Mouse (Mus musculus): Measurements from ENCODE around the gene Ica1. TPM values are rescaled to one million over a fixed set of nuclear protein-coding genes. Genes with fewer than 3 reads are reported as not detected.
A peak's percentile ranks its signal among the peaks of the same experiment; 100 is the strongest.

The Ica1 gene
- polyA plus RNA-seq, 1 experiment from 2014 or later: 14.8 TPM

DNA sequence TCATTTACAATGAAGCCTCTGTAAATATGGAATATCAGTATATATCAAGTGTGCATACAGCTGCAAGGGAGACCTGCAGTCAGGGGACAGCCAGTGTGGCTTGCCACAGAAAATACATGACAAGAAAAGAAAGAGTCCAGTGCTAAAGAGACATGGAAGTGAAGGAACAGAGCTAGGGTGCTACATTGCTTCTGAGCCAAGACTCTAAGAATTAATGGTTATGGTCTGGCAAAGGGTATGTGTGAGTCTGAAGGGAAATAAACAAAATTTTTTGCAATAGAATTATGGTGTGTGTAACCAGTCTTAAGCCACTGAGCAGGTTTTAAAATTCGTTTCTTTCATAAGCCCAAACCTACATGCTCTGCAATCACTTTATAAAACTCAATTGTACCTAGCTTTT, 13.2 kb downstream of the Ica1 start:
- Histone ChIP-seq H3K9me3 (no peaks in the 10 kb centered on the region), H3K4me3 (no peak overlapping the region), H3K27ac (no peak overlapping the region), H3K36me3 (no peaks in the 10 kb centered on the region), H3K4me1 (replicated peaks) (no peaks in the 10 kb centered on the region), H3K27me3 (ENCODE audit: insufficient read depth, poor library complexity, severe bottlenecking) (no peaks in the 10 kb centered on the region)
- WGBS: 78% methylated on average over 1 of the region's 1 CpGs
- DNase-seq (ENCODE audit: low spot score): no peak

DNA sequence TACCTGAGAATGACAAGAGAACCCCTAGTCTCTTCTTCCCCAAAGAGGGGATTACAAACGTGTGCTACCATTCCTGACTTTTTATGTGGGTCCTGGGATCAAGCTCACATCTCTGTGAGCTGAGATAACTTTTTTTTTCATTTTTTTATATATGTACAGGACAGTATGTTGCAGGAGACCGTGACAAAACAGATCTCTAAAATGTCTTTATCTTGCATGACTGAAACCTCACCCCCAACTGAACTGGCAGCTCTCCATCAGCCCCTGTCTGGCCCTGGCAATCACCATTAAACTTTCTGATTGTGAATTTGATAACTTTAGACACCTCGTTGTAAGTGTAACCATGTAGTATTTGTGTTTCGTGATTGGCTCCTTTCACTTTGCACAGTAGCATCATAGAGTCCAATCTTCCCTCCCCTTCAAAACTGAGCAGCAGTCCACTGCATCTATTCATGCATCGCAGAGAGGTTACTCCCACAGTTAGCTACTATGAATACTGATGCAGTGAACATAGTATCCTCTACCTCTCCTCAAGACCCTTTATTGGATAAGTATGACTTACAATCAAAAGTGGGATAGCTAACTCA, 17.5 kb downstream of the Ica1 start:
- H3K27ac ChIP-seq: no peak overlapping the region
- WGBS: 83% methylated on average over 5 of the region's 5 CpGs
- no peak for DNase-seq (ENCODE audit: low spot score)
- H3K36me3 ChIP-seq: no peaks in the 10 kb centered on the region
- no peak overlapping the region for H3K4me3 ChIP-seq
- H3K4me1 ChIP-seq (replicated peaks): no peaks in the 10 kb centered on the region
- no peaks in the 10 kb centered on the region for H3K27me3 ChIP-seq (ENCODE audit: insufficient read depth, poor library complexity, severe bottlenecking)
- H3K9me3 ChIP-seq: no peaks in the 10 kb centered on the region

DNA sequence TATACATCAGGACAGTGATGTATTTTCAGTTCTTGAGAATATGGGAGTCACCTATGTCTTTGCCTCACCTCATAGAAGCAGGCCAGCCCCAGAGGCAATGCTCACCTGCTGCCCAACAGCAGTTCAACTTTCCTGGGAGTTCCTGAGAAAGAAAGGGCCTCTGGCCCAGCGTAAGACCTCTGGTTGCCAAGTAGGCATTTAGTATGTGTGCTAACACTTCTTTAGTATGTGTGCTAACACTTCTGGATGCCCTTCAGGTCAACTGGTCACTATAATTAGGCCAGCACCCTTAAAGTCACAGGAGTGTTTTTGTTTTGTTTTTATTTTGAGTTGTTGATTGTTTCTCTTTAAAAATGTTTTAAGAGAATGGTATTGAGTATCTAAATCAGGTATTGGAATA, 18.4 kb downstream of the Ica1 start:
- WGBS: 91% methylated on average over 1 of the region's 1 CpGs
- no peak overlapping the region for H3K27ac ChIP-seq
- DNase-seq (ENCODE audit: low spot score): no peak
- no peaks in the 10 kb centered on the region for H3K27me3 ChIP-seq (ENCODE audit: insufficient read depth, poor library complexity, severe bottlenecking)
- no peak overlapping the region for H3K4me3 ChIP-seq
- H3K36me3 ChIP-seq: no peaks in the 10 kb centered on the region
- no peaks in the 10 kb centered on the region for H3K4me1 ChIP-seq (replicated peaks)
- no peaks in the 10 kb centered on the region for H3K9me3 ChIP-seq

GRCm38 (mm10) chr6:8755760-8756276, 22.5 kb downstream of the Ica1 start:
- Histone ChIP-seq H3K27me3 (ENCODE audit: insufficient read depth, poor library complexity, severe bottlenecking) (no peaks in the 10 kb centered on the region), H3K36me3 (no peaks in the 10 kb centered on the region), H3K4me3 (no peak overlapping the region), H3K9me3 (no peaks in the 10 kb centered on the region), H3K27ac (no peak overlapping the region), H3K4me1 (replicated peaks) (no peaks in the 10 kb centered on the region)
- DNase-seq (ENCODE audit: low spot score): no peak
- 78% methylated on average over 8 of the region's 8 CpGs for whole genome bisulfite sequencing

- H3K4me3 ChIP-seq: no peak overlapping the region
Measured at GRCm38 (mm10) chr6:8754486-8754885, 23.8 kb downstream of the Ica1 start.

GRCm38 (mm10) chr6:8753723-8754036, 24.6 kb downstream of the Ica1 start:
- no peaks in the 10 kb centered on the region for H3K27me3 ChIP-seq (ENCODE audit: insufficient read depth, poor library complexity, severe bottlenecking)
- no peak overlapping the region for H3K27ac ChIP-seq
- WGBS: 63% methylated on average over 2 of the region's 2 CpGs
- no peak overlapping the region for H3K4me3 ChIP-seq
- DNase-seq (ENCODE audit: low spot score): no peak
- no peaks in the 10 kb centered on the region for H3K36me3 ChIP-seq
- H3K9me3 ChIP-seq: no peaks in the 10 kb centered on the region
- H3K4me1 ChIP-seq (replicated peaks): no peaks in the 10 kb centered on the region

More at GRCm38 (mm10) chr6:8754486-8754885, 23.8 kb downstream of the Ica1 start:
- no peaks in the 10 kb centered on the region for H3K36me3 ChIP-seq
- no peaks in the 10 kb centered on the region for H3K4me1 ChIP-seq (replicated peaks)
- H3K9me3 ChIP-seq: no peaks in the 10 kb centered on the region
- WGBS: 94% methylated on average over 5 of the region's 5 CpGs
- no peaks in the 10 kb centered on the region for H3K27me3 ChIP-seq (ENCODE audit: insufficient read depth, poor library complexity, severe bottlenecking)
- H3K27ac ChIP-seq: no peak overlapping the region
- DNase-seq (ENCODE audit: low spot score): no peak

GRCm38 (mm10) chr6:8752984-8753722, 25.1 kb downstream of the Ica1 start:
- Histone ChIP-seq H3K9me3 (no peaks in the 10 kb centered on the region), H3K27ac (no peak overlapping the region), H3K27me3 (ENCODE audit: insufficient read depth, poor library complexity, severe bottlenecking) (no peaks in the 10 kb centered on the region), H3K36me3 (no peaks in the 10 kb centered on the region), H3K4me3 (no peak overlapping the region), H3K4me1 (replicated peaks) (no peaks in the 10 kb centered on the region)
- no peak for DNase-seq (ENCODE audit: low spot score)
- WGBS: 89% methylated on average over 6 of the region's 6 CpGs

DNA sequence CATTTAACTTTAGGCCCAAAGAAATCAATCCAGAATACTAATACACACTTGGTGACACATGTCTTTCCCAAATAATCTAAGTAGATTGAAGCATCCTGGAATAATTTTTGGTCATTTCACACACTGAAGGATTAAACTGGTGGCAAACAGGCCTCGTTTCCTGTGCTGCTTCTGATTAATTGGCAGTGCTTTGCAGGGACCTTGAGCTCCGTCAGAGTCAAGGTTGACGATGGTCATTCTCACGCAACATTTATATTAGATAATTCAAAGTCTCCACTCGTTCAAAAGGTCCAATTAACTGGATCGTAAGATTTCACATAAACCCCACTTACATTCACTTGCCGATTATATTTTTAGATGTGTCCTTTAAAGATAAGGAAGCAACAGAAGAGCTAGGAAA, 33.4 kb downstream of the Ica1 start:
- DNase-seq (ENCODE audit: low spot score): no peak
- Histone ChIP-seq H3K4me1 (replicated peaks) (peaks cover 13% of the 10 kb centered on the region), H3K4me3 (no peak overlapping the region), H3K36me3 (no peaks in the 10 kb centered on the region), H3K9me3 (no peaks in the 10 kb centered on the region), H3K27ac (no peak overlapping the region), H3K27me3 (ENCODE audit: insufficient read depth, poor library complexity, severe bottlenecking) (no peaks in the 10 kb centered on the region)
- WGBS: 91% methylated on average over 7 of the region's 7 CpGs

GRCm38 (mm10) chr6:8744273-8744785, 34.0 kb downstream of the Ica1 start:
- Histone ChIP-seq H3K9me3 (no peaks in the 10 kb centered on the region), H3K4me3 (no peak overlapping the region), H3K27me3 (ENCODE audit: insufficient read depth, poor library complexity, severe bottlenecking) (no peaks in the 10 kb centered on the region), H3K27ac (no peak overlapping the region), H3K4me1 (replicated peaks) (peaks cover 13% of the 10 kb centered on the region), H3K36me3 (no peaks in the 10 kb centered on the region)
- WGBS: 90% methylated on average over 4 of the region's 4 CpGs
- DNase-seq (ENCODE audit: low spot score): no peak

DNA sequence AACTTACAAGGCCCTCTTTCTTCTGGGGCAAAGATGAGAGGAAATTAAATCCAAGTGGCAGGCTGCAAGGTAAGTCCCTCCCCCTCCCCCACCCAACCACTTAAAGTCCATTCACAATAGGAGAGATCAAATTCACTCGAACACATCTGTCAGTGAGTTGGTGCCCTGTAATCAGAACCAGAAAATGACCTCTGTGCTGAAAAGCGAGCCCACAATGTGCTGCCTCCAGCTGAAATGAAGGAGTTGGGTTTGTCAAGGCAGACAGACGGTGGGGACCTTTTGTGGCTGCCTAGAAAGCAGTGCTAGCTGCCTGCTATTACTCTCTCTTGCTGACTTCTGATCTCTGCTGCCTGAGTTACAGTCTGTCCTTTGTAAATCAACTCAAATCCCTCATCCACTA, 35.8 kb downstream of the Ica1 start:
- Histone ChIP-seq H3K27ac (0 out of 2 replicates have a peak overlapping the region, but pooled peaks have one; percentile 62), H3K4me3 (no peak overlapping the region), H3K9me3 (no peaks in the 10 kb centered on the region), H3K4me1 (replicated peaks) (peaks cover 13% of the 10 kb centered on the region), H3K36me3 (no peaks in the 10 kb centered on the region), H3K27me3 (ENCODE audit: insufficient read depth, poor library complexity, severe bottlenecking) (no peaks in the 10 kb centered on the region)
- DNase-seq (ENCODE audit: low spot score): peak; percentile 53
- 26% methylated on average over 3 of the region's 3 CpGs for WGBS

GRCm38 (mm10) chr6:8741659-8742058, 36.6 kb downstream of the Ica1 start:
- Histone ChIP-seq H3K27me3 (ENCODE audit: insufficient read depth, poor library complexity, severe bottlenecking) (no peaks in the 10 kb centered on the region), H3K9me3 (no peaks in the 10 kb centered on the region), H3K4me3 (no peak overlapping the region), H3K4me1 (replicated peaks) (peaks cover 13% of the 10 kb centered on the region), H3K27ac (peak overlapping the region; percentile 62), H3K36me3 (no peaks in the 10 kb centered on the region)
- DNase-seq (ENCODE audit: low spot score): no peak
- WGBS: 44% methylated on average over 1 of the region's 1 CpGs

GRCm38 (mm10) chr6:8740092-8740491, 38.2 kb downstream of the Ica1 start:
- no peak for DNase-seq (ENCODE audit: low spot score)
- H3K9me3 ChIP-seq: no peaks in the 10 kb centered on the region
- H3K4me3 ChIP-seq: no peak overlapping the region
- H3K36me3 ChIP-seq: no peaks in the 10 kb centered on the region
- H3K4me1 ChIP-seq (replicated peaks): peaks cover 16% of the 10 kb centered on the region
- H3K27ac ChIP-seq: no peak overlapping the region
- H3K27me3 ChIP-seq (ENCODE audit: insufficient read depth, poor library complexity, severe bottlenecking): no peaks in the 10 kb centered on the region
- 56% methylated on average over 2 of the region's 2 CpGs for WGBS

- no peak for DNase-seq (ENCODE audit: low spot score)
- 80% methylated on average over 4 of the region's 4 CpGs for WGBS
Measured at GRCm38 (mm10) chr6:8738396-8738795, 39.9 kb downstream of the Ica1 start.

More at GRCm38 (mm10) chr6:8738396-8738795, 39.9 kb downstream of the Ica1 start:
- no peak overlapping the region for H3K4me3 ChIP-seq
- no peaks in the 10 kb centered on the region for H3K36me3 ChIP-seq
- H3K4me1 ChIP-seq (replicated peaks): peaks cover 16% of the 10 kb centered on the region
- H3K9me3 ChIP-seq: no peaks in the 10 kb centered on the region
- no peaks in the 10 kb centered on the region for H3K27me3 ChIP-seq (ENCODE audit: insufficient read depth, poor library complexity, severe bottlenecking)
- H3K27ac ChIP-seq: no peak overlapping the region
